Mouse (Mus musculus) intestine, postnatal 0 days (tissue): ENCODE results near the gene Sun1. TPM values are rescaled to one million over a fixed set of nuclear protein-coding genes. Genes with fewer than 3 reads are reported as not detected.

Experiments
- ATAC-seq: fragments of 200-750 bp; cut with Nextera tagmentation; 2 replicates; pipeline ENCODE4 v1.8.0; 2017; ENCODE audit warnings: mild to moderate bottlenecking, moderate TSS enrichment, moderate library complexity
- H3K27ac ChIP-seq: fragments of 300-500 bp; sonication (generic); 2 replicates; pipeline ENCODE4 v1.5.1; 2014; ENCODE audit warnings: mild to moderate bottlenecking, low read depth, low read length, moderate library complexity
- H3K27me3 ChIP-seq: fragments of 300-500 bp; sonication (generic); replicated peaks from 2 replicates; pipeline ENCODE4 v1.6.1; 2014; ENCODE audit warnings: low read length, mixed read lengths; ENCODE audit not compliant: control insufficient read depth, insufficient read depth
- H3K36me3 ChIP-seq: fragments of 300-500 bp; sonication (generic); 2 replicates; pipeline ENCODE4 v1.6.1; 2014; ENCODE audit warnings: mild to moderate bottlenecking, moderate library complexity; ENCODE audit not compliant: control insufficient read depth, insufficient read depth
- H3K4me1 ChIP-seq: fragments of 300-500 bp; sonication (generic); replicated peaks from 2 replicates; pipeline ENCODE4 v1.6.1; 2014; ENCODE audit warnings: antibody characterized with exemption, low read length, mixed read lengths; ENCODE audit not compliant: control insufficient read depth, insufficient read depth
- H3K4me2 ChIP-seq: fragments of 300-500 bp; sonication (generic); replicated peaks from 2 replicates; pipeline ENCODE4 v1.6.1; 2014; ENCODE audit warnings: low read depth, mild to moderate bottlenecking, moderate library complexity
- H3K4me3 ChIP-seq: fragments of 300-500 bp; sonication (generic); 2 replicates; pipeline ENCODE4 v1.5.1; 2014; ENCODE audit warnings: low read depth, low read length
- H3K9ac ChIP-seq: fragments of 300-500 bp; sonication (generic); 2 replicates; pipeline ENCODE4 v1.6.1; 2014; ENCODE audit warnings: mild to moderate bottlenecking, low read depth, low read length
- H3K9me3 ChIP-seq: fragments of 300-500 bp; sonication (generic); 2 replicates; pipeline ENCODE4 v1.6.1; 2016; ENCODE audit warnings: mixed run types; ENCODE audit not compliant: control insufficient read depth
- CTCF ChIP-seq: sonication (generic); IDR thresholded peaks from 2 replicates; pipeline ENCODE4 v1.5.1; 2016; ENCODE audit warnings: low read depth, mild to moderate bottlenecking, control low read depth, antibody characterized with exemption, moderate library complexity
- WGBS: fragments of 180-500 bp; shearing (Covaris S2); extraction: QIAGEN DNeasy Blood & Tissue Kit; methylation state at CpG from one replicate; pipeline ENCODE4 v1.1.7; 2014; 5-methylcytosine and 5-hydroxymethylcytosine counted together
- polyA plus RNA-seq: library from polyadenylated mRNA; unstranded; fragments of >200 nt; fragmentation: Nextera tagmentation; extraction: Ambion mirVana; gene quantifications from 2 replicates; pipeline ENCODE4 v1.2.1, GENCODE M21; 2015

Sun1 gene
- polyA plus RNA-seq, 1 experiment from 2014 or later: 12.2 TPM

DNA sequence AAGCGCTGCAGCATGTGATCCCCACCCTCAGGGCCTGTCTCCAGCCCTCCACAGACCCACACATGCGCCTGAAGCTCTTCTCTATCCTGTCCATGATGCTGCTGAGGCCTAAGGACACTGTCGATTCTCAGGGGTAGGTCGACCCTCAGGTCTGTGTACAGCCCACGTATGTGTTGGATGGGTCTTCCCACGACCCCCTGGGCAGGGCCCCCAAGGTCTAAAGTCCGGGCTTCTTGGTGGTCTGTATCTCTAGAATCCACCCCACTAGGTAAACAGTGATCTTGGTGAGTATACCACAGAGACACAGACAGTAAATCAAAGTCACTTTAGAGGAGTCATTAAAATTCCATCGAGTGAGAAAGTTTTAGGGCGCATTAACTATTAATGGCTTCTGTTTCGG, 26.3 kb upstream of the Sun1 start:
- Histone ChIP-seq H3K36me3 (peaks cover 47% of the 10 kb centered on the region), H3K27ac (no peak overlapping the region), H3K4me1 (no peaks in the 10 kb centered on the region), H3K9ac (no peak overlapping the region), H3K9me3 (no peaks in the 10 kb centered on the region), H3K4me3 (no peak overlapping the region), H3K27me3 (no peaks in the 10 kb centered on the region), H3K4me2 (no peak overlapping the region)
- WGBS: 20% methylated on average over 10 of the region's 10 CpGs
- no peak for TF ChIP-seq CTCF
- ATAC-seq: no peak

GRCm38 (mm10) chr5:139174556-139175547, 25.6 kb upstream of the Sun1 start:
- Histone ChIP-seq H3K27ac (no peak overlapping the region), H3K9me3 (no peaks in the 10 kb centered on the region), H3K4me1 (no peaks in the 10 kb centered on the region), H3K9ac (no peak overlapping the region), H3K27me3 (no peaks in the 10 kb centered on the region), H3K36me3 (peaks cover 47% of the 10 kb centered on the region), H3K4me2 (0 out of 2 replicates have a peak overlapping the region, but pooled peaks have one; percentile 6), H3K4me3 (no peak overlapping the region)
- TF ChIP-seq CTCF: no peak
- WGBS: 33% methylated on average over 8 of the region's 10 CpGs
- ATAC-seq: no peak

DNA sequence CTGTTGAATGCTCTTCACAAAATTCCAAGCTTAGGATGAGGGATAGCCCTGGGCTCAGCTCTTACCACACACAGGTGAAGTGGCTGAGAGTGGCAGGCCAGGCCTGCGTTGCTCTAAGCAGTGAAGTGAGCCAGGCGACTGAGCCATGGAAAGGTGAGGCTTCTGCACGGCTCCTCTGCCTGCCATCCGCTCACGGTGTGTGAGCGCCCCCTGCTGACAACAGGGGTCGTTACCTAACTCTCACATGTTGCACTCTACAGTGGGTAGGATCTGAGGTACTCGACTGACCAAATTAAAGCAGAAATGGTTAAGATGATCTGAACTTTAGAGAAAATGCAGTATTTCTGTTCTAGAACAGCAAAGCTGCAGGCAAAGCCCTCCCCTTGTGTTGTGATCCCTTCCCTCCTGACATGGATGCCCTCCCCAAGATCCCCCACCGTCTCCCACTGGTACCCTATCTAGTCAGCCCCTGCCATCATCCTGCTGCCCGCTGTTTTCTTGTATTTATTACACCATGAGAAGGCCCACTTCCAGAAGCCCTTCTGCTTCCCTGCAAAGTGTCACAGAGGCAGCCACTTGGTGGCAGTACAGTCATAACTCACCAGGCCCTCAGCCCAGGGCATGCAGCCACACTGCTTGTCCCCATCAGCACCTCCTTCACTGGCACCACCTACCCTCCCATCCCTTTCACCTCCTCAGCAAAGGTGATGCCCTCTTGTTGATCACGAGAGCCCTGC, 21.4 kb upstream of the Sun1 start:
- no peaks in the 10 kb centered on the region for H3K27me3 ChIP-seq
- H3K9ac ChIP-seq: no peak overlapping the region
- no peak overlapping the region for H3K27ac ChIP-seq
- WGBS: 27% methylated on average over 11 of the region's 11 CpGs
- peak; percentile 77 for ATAC-seq
- no peak overlapping the region for H3K4me3 ChIP-seq
- no peaks in the 10 kb centered on the region for H3K4me1 ChIP-seq
- peaks cover 56% of the 10 kb centered on the region for H3K36me3 ChIP-seq
- peak; percentile 99 for TF ChIP-seq CTCF
- H3K9me3 ChIP-seq: no peaks in the 10 kb centered on the region
- no peak overlapping the region for H3K4me2 ChIP-seq

- no peak for ATAC-seq
- H3K27me3 ChIP-seq: no peaks in the 10 kb centered on the region
- H3K9ac ChIP-seq: no peak overlapping the region
- H3K27ac ChIP-seq: no peak overlapping the region
- no peak overlapping the region for H3K4me3 ChIP-seq
- no peak overlapping the region for H3K4me2 ChIP-seq
- 85% methylated on average over 2 of the region's 2 CpGs for WGBS
- no peaks in the 10 kb centered on the region for H3K9me3 ChIP-seq
- H3K36me3 ChIP-seq: peaks cover 63% of the 10 kb centered on the region
- no peaks in the 10 kb centered on the region for H3K4me1 ChIP-seq
- no peak for TF ChIP-seq CTCF
Measured at GRCm38 (mm10) chr5:139183131-139183530, 17.3 kb upstream of the Sun1 start.

GRCm38 (mm10) chr5:139183601-139184000, 16.8 kb upstream of the Sun1 start:
- no peak for ATAC-seq
- H3K9ac ChIP-seq: no peak overlapping the region
- no peak for TF ChIP-seq CTCF
- H3K4me3 ChIP-seq: no peak overlapping the region
- H3K36me3 ChIP-seq: peaks cover 59% of the 10 kb centered on the region
- 92% methylated on average over 9 of the region's 9 CpGs for WGBS
- no peaks in the 10 kb centered on the region for H3K9me3 ChIP-seq
- no peak overlapping the region for H3K27ac ChIP-seq
- no peak overlapping the region for H3K4me2 ChIP-seq
- H3K4me1 ChIP-seq: no peaks in the 10 kb centered on the region
- H3K27me3 ChIP-seq: no peaks in the 10 kb centered on the region

GRCm38 (mm10) chr5:139184897-139185296, 15.5 kb upstream of the Sun1 start:
- Histone ChIP-seq H3K4me2 (no peak overlapping the region), H3K36me3 (peaks cover 59% of the 10 kb centered on the region), H3K27ac (no peak overlapping the region), H3K9ac (no peak overlapping the region), H3K9me3 (no peaks in the 10 kb centered on the region), H3K4me1 (no peaks in the 10 kb centered on the region), H3K4me3 (no peak overlapping the region), H3K27me3 (no peaks in the 10 kb centered on the region)
- WGBS: 71% methylated on average over 4 of the region's 4 CpGs
- TF ChIP-seq CTCF: no peak
- no peak for ATAC-seq
